ENCODE assay signal across 8 mouse cellular contexts in genomic region chr11:62494754-62495275, GRCm38 (mm10). TPM values are rescaled to one million over a fixed set of nuclear protein-coding genes. Genes with fewer than 3 reads are reported as not detected.
DNase-seq lines count a peak whose midpoint lies in the region; ATAC-seq and TF ChIP-seq lines count a peak whose summit lies in the region.

No protein-coding gene starts in this region.

- H3K4me2 ChIP-seq in limb, embryonic 11.5 days (ENCODE audit: low read depth, severe bottlenecking), result no peak overlapping the region

- H3K27ac ChIP-seq in limb, embryonic 11.5 days (replicated peaks; ENCODE audit: low read depth, low read length), result peak overlapping the region; percentile 60
- H3K27ac ChIP-seq in thymus, adult 2 months (ENCODE audit: control insufficient read depth, insufficient read depth, low read length), result peak overlapping the region; percentile 94

- no peaks in the 10 kb centered on the region for H3K27me3 ChIP-seq in limb, embryonic 11.5 days (ENCODE audit: control insufficient read depth, insufficient read depth, low read length)
- no peaks in the 10 kb centered on the region for H3K27me3 ChIP-seq in thymus, adult 2 months (ENCODE audit: control insufficient read depth, insufficient read depth, low read length)

- no peak overlapping the region for H3K4me3 ChIP-seq in limb, embryonic 11.5 days (ENCODE audit: low read depth, low read length)
- H3K4me3 ChIP-seq in thymus, adult 2 months (ENCODE audit: control insufficient read depth, insufficient read depth, low read length), result no peak overlapping the region

- no peaks in the 10 kb centered on the region for H3K36me3 ChIP-seq in limb, embryonic 11.5 days (ENCODE audit: control insufficient read depth, insufficient read depth, low read length)
- H3K36me3 ChIP-seq in thymus, adult 2 months (ENCODE audit: control insufficient read depth, insufficient read depth, low read length), result no peaks in the 10 kb centered on the region

- 2% methylated on average over 6 of the region's 6 CpGs for WGBS in limb, embryonic 11.5 days
- whole genome bisulfite sequencing in thymus, adult 2 months, result 2% methylated on average over 6 of the region's 6 CpGs

- TF ChIP-seq POLR2A in thymus, adult 2 months (IDR thresholded peaks at IDR 0.05; ENCODE audit: control insufficient read depth, extremely low read depth, insufficient read depth, low read length, poor library complexity), result 0 out of 2 replicates have a peak, but pooled peaks have one; percentile 24

- H3K4me1 ChIP-seq in limb, embryonic 11.5 days (ENCODE audit: control insufficient read depth, insufficient read depth, low read length), result peaks cover 6% of the 10 kb centered on the region; the same call in 1 of the 2 replicates
- H3K4me1 ChIP-seq in thymus, adult 2 months (replicated peaks; ENCODE audit: control insufficient read depth, insufficient read depth, low read length), result peaks cover 24% of the 10 kb centered on the region

- TF ChIP-seq CTCF in thymus, adult 2 months (IDR thresholded peaks at IDR 0.05; ENCODE audit: borderline replicate concordance, control insufficient read depth, extremely low read depth, insufficient read depth, low read length, poor library complexity), result no peak

- peak overlapping the region; percentile 3 for H3K9ac ChIP-seq in limb, embryonic 11.5 days (ENCODE audit: low read length)

- no peak for DNase-seq in frontal cortex, postnatal 25 days (ENCODE audit: low spot score in 2 of 2)
- peak; percentile 74 for DNase-seq in adrenal gland, postnatal 10 days
- DNase-seq in frontal cortex, postnatal 36 days (ENCODE audit: low spot score in 2 of 2), result peak; percentile 11 to 48
- DNase-seq in limb, embryonic 11.5 days (ENCODE audit: low spot score), result peak; percentile 77
- DNase-seq in thymus, adult 2 months, result peak; percentile 71

- H3K9me3 ChIP-seq in limb, embryonic 11.5 days (ENCODE audit: control insufficient read depth, low read length), result no peaks in the 10 kb centered on the region

- peak; percentile 85 for ATAC-seq in frontal cortex, adult (ENCODE audit: low TSS enrichment)
- peak; percentile 97 for ATAC-seq in inflammation-experienced regulatory T-cells, adult 6 months
- peak; percentile 68 for ATAC-seq in limb, embryonic 11.5 days (ENCODE audit: insufficient number of reproducible peaks, low FRiP score, low TSS enrichment, low read depth)
- peak; percentile 97 for ATAC-seq in monocyte, adult 5-6 weeks (replicated peaks; ENCODE audit: insufficient number of reproducible peaks, low FRiP score, low TSS enrichment, poor library complexity, severe bottlenecking)

RNA-seq across cellular contexts. Expression of gene Ncor1, which starts 36.5 kb away (rescaled TPM):
- 100 to 1,000 TPM; 157 to 180 TPM for total RNA-seq in adrenal gland, postnatal 10 days (2021)
- polyA plus RNA-seq in inflammation-experienced regulatory T-cells, adult 6 months (2017; shearing (Covaris generic)), result 100 to 1,000 TPM; 165 to 215 (median 193) TPM
- 170 and 185 TPM in 2 replicates for polyA plus RNA-seq in limb, embryonic 11.5 days (2014; fragmentation: Nextera tagmentation; extraction: Ambion mirVana)
- total RNA-seq in monocyte, adult 5-6 weeks (2017), result 267 to 440 TPM (median 292 TPM) in 3 replicates
- polyA plus RNA-seq in thymus, adult 2 months (2012; rRNA removed), result 214 and 251 TPM in 2 replicates

RNA-seq across cellular contexts. Expression of gene Pigl, which starts 36.6 kb away (rescaled TPM):
- total RNA-seq in adrenal gland, postnatal 10 days (2021), result 1 to 10 TPM; 7.2 to 8.1 TPM
- 10 to 100 TPM in 2 of 3 experiments, 1 to 10 TPM in 1; 5.6 to 12.4 (median 11.5) TPM for polyA plus RNA-seq in inflammation-experienced regulatory T-cells, adult 6 months (2017; shearing (Covaris generic))
- 12.5 and 13.7 TPM in 2 replicates for polyA plus RNA-seq in limb, embryonic 11.5 days (2014; fragmentation: Nextera tagmentation; extraction: Ambion mirVana)
- 4.1 to 7.1 TPM (median 4.7 TPM) in 3 replicates for total RNA-seq in monocyte, adult 5-6 weeks (2017)
- 8.4 and 10.5 TPM in 2 replicates for polyA plus RNA-seq in thymus, adult 2 months (2012; rRNA removed)

RNA-seq across cellular contexts. Expression of gene Cenpv, which starts 44.2 kb away (rescaled TPM):
- total RNA-seq in adrenal gland, postnatal 10 days (2021), result 10 to 100 TPM; 40.0 to 48.8 TPM
- polyA plus RNA-seq in inflammation-experienced regulatory T-cells, adult 6 months (2017; shearing (Covaris generic)), result 1 to 10 TPM in 1 of 3 experiments, under 1 TPM in 1, not detected in 1; 0.40 to 2.0 TPM
- polyA plus RNA-seq in limb, embryonic 11.5 days (2014; fragmentation: Nextera tagmentation; extraction: Ambion mirVana), result 47.8 and 53.8 TPM in 2 replicates
- 6.1 to 14.6 TPM in 2 of 3 replicates, not detected in the other for total RNA-seq in monocyte, adult 5-6 weeks (2017)
- polyA plus RNA-seq in thymus, adult 2 months (2012; rRNA removed), result 12.9 and 13.7 TPM in 2 replicates

RNA-seq across cellular contexts. Expression of gene Ubb, which starts 56.2 kb away (rescaled TPM):
- 1,000 to 10,000 TPM; 1,093 to 1,186 TPM for total RNA-seq in adrenal gland, postnatal 10 days (2021)
- polyA plus RNA-seq in inflammation-experienced regulatory T-cells, adult 6 months (2017; shearing (Covaris generic)), result 1,000 to 10,000 TPM; 5,207 to 7,023 (median 5,768) TPM
- polyA plus RNA-seq in limb, embryonic 11.5 days (2014; fragmentation: Nextera tagmentation; extraction: Ambion mirVana), result 3,696 and 3,837 TPM in 2 replicates
- 1,289 to 1,782 TPM (median 1,376 TPM) in 3 replicates for total RNA-seq in monocyte, adult 5-6 weeks (2017)
- 2,301 and 2,384 TPM in 2 replicates for polyA plus RNA-seq in thymus, adult 2 months (2012; rRNA removed)

Comparison
In these comparisons a context has a peak if more than half of its experiments do, and no peak if none do; other contexts are left out.
1. DNase-seq: peak in adrenal gland, postnatal 10 days (single experiment), frontal cortex, postnatal 36 days (2 of 2), limb, embryonic 11.5 days (single experiment) and thymus, adult 2 months (single experiment); none in frontal cortex, postnatal 25 days (0 of 2).
2. Peak in every context shown above with its lines, with median percentiles within 50 percentile points of each other: ATAC-seq.